Mouse (Mus musculus) cerebellum, adult 11-12 months (tissue): ENCODE results near the gene Bdnf.

Experiments
- DNase-seq: peaks from one replicate; pipeline ENCODE4 v3.0.0; 2022

Bdnf gene

DNA sequence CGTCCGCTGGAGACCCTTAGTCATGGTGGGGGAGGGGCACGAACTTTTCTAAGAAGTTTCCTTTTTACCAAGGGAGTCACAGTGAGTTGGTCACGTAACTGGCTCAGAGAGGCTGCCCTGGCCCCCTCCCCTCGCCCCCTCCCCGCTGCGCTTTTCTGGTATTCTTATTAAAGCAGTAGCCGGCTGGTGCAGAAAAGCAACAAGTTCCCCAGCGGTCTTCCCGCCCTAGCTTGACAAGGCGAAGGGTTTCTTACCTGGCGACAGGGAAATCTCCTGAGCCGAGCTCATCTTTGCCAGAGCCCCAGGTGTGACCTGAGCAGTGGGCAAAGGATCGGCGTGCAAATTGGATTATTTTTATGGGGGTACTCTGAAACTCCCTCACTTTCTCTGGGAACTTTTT is at the start of gene Bdnf:
TSS of gene Bdnf (plus strand) at position 169 of the 400 bp plus-strand sequence.
- peak; percentile 15 for DNase-seq

GRCm38 (mm10) chr2:109626864-109627263 is 47.6 kb upstream of the Bdnf start:
- no peak for DNase-seq

DNA sequence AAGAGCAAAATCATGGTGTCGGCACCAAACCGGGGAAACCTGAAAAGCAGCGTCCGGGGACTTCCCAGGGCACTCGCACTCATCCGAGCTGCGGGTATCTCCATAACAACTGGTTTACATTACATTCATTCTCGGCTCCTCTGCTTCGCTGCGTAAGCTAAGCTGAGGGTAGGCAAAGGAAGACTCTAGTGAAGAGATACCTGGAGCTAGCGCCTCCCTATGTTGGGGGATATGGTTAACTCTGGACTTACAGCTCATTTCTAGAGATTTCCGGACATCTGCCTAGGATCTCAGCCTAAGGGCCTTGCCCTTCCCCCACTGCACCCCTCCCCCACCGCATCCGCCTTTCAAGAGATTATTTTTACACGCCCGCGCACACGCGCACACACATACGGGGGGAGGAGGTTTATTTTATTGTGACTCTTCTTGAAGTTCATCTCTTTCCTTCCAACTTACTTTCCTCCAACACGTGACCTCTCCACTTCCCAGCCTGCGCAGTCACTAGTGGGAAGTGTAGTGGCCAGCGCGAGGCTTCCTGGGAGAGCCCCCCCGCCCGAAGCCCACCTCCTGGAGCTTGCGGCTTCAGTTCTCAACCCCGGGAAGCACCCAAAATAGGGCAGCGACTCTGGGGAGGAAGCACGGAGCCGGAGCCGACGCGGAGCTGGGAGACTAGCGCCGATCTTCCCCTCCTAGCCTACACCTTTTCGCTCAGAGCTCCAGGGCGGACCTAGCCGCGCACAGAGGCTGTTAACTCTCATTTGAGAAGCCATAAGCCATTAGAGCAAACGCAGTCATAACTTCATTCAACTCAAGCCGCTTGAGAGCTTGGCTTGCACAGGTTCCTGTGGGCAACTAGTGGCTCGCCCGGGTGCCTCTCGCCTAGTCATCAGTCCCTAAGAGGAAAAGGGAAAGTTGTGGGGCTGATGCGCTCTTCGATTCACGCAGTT is 718 bp upstream of the Bdnf start:
- DNase-seq: peak; percentile 30

GRCm38 (mm10) chr2:109675051-109675450 is 551 bp downstream of the Bdnf start:
- DNase-seq: no peak

DNA sequence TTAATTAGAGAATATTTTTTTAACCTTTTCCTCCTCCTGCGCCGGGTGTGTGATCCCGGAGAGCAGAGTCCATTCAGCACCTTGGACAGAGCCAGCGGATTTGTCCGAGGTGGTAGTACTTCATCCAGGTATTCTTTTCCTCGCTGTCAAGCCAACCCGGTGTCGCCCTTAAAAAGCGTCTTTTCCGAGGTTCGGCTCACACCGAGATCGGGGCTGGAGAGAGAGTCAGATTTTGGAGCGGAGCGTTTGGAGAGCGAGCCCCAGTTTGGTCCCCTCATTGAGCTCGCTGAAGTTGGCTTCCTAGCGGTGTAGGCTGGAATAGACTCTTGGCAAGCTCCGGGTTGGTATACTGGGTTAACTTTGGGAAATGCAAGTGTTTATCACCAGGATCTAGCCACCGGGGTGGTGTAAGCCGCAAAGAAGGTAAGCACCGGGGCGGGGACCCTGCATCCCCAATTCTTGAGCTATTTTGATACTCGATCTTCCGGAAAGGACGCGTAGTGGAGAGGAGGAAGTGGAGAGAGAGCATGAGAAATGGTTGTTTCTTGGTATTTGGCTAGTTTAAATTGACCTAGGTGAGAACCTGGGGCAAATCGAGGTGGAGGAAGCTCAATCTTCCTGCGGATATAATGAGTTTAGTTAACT is 1.6 kb downstream of the Bdnf start:
- peak; percentile 66 for DNase-seq

GRCm38 (mm10) chr2:109676618-109676974 is 2.1 kb downstream of the Bdnf start:
- no peak for DNase-seq

DNA sequence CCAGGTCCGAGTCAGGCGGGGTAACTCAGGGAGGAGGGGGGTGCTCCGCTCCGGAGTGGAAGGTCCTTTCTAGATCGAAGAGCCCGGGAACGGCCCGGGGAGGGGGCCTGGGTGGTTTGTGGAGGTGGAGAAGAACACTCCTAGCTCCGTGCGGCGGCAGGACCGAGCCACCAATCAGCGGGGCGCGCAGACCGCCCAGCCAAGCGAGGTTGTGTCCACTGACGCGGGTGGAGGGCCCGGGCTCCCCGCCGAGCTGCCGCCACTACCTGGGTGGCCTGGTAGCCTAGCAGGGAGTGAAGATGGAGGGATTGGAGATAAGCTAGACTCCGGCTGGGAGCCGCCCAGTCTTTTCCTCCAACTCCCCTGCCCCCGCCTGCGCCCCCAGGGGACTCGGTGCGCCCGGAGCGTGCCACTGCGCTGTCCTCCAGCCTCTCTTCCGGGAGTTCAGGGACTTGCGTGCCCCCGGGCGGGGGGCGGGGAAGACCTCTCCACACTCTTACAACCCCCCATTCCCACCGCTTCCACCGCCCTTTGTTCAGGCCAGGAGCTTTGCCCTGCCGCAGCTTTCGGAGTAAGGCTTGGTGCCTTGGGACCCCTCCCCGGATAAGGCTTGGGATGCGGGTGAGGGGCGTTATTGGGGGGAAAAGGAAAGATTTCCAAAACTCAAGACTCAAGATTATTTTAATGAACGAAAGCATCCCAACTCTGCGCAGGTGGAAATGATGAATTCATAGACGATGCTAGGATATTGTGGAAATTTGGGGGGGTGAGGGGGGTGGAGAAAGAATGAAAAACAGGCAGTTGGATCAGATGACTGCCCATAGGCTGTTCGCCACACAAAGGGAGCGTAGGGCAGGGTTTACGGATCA is 3.0 kb downstream of the Bdnf start:
- peak; percentile 87 for DNase-seq

GRCm38 (mm10) chr2:109678090-109678409 is 3.5 kb downstream of the Bdnf start:
- peak; percentile 93 for DNase-seq

- no peak for DNase-seq
Observed at GRCm38 (mm10) chr2:109678454-109678853, 4.0 kb downstream of the Bdnf start.

DNA sequence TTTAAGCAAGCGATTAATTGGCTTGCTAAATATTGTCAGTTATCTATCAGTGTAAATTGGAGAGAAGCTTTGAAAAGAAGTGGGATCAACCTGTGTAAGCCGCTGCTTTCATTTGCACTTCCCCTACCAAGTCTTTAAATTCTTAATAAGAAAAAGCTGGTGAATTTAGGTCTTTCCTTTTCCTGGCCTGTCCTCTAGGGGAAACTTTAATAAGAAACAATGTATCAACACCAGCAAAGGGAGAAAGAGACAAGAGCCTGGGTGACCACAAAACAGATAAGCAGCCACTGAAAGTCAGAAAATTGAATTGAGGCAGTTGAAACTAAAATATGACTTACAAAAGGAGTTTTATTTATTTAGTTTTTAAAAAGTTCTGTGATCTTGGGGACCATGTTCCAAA is 4.9 kb downstream of the Bdnf start:
- no peak for DNase-seq

DNA sequence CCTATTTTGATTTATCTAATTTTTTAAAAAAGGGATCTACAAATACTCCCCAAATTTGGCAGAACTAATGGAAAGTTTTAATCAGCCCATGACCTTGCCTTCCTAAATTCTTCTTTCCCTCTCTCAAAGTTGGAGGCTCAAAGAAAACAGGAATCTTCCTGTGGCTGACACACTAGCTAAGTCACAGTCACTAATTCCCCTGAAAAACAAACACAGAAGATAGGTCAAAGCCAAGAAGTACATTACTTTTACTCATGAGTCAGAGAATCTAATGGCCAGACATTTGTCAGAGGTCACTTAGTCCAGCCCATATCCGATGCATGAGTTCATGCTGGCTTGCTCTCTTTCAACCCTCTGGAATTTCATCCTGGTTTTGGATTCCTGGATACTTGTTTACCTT is 6.6 kb downstream of the Bdnf start:
- DNase-seq: no peak

GRCm38 (mm10) chr2:109688661-109689060 is 14.2 kb downstream of the Bdnf start:
- DNase-seq: no peak

DNA sequence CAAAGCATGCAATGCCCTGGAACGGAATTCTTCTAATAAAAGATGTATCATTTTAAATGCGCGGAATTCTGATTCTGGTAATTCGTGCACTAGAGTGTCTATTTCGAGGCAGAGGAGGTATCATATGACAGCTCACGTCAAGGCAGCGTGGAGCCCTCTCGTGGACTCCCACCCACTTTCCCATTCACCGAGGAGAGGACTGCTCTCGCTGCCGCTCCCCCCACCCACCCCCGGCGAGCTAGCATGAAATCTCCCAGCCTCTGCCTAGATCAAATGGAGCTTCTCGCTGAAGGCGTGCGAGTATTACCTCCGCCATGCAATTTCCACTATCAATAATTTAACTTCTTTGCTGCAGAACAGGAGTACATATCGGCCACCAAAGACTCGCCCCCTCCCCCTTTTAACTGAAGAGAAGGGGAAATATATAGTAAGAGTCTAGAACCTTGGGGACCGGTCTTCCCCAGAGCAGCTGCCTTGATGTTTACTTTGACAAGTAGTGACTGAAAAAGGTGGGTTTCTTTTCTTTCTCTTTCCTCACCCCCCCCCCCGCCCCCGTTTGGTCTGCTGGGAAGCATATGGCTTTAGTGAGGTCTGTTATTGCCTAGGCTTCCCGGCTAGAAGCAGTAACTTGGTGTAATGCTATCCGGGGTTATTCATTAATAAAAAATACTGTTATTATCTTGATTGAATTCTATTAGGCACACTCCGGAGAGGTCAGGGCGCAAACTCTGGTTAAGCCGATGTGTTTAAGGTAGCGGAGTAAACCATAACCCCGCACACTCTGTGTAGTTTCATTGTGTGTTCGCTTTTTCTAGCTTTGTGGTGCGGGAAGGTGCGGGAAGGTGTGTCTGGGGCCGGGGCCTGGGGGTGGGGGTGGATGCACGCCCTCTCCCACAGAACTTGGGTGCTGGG is 18.0 kb downstream of the Bdnf start:
- DNase-seq: peak; percentile 63

DNA sequence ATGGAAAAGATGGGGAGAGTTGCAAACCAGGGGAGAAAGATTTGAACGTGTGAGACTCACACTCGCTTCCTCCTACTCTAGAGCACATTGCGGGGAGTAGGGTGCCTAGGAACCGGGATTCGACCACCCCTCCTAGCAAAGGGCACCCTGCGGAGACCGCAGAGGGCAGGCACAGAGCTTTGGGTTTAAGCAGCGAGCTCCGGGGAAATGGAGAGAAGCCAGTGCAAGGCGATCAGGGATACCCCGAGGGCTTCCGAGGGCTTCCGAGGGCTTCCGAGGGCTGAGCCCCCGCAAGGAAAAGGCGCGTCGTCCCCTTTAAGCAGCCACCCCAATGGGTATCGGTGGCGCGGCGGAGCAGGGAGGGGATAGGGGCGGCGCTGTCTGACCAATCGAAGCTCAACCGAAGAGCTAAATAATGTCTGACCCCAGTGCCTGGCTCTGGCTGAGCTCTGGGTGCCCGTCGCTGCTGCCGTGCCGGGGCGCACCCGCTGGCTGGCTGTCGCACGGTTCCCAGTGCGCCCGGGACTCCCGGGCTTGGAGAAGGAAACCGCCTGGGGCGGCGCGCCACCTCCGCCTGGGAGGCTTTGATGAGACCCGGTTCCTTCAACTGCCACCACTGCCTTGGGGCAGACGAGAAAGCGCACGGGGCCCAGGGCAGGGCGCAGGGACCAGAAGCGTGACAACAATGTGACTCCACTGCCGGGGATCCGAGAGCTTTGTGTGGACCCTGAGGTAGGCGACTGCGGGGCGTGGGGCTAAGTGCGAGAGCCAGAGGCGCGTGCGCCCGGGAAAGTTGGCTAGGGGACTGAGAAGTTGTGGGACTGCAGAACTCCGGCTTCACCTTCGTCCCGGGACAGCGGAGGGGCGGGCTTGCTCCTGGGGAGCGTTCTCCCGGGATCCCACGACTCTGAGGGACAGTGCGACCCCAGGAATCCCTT is 18.9 kb downstream of the Bdnf start:
- DNase-seq: peak; percentile 69

DNA sequence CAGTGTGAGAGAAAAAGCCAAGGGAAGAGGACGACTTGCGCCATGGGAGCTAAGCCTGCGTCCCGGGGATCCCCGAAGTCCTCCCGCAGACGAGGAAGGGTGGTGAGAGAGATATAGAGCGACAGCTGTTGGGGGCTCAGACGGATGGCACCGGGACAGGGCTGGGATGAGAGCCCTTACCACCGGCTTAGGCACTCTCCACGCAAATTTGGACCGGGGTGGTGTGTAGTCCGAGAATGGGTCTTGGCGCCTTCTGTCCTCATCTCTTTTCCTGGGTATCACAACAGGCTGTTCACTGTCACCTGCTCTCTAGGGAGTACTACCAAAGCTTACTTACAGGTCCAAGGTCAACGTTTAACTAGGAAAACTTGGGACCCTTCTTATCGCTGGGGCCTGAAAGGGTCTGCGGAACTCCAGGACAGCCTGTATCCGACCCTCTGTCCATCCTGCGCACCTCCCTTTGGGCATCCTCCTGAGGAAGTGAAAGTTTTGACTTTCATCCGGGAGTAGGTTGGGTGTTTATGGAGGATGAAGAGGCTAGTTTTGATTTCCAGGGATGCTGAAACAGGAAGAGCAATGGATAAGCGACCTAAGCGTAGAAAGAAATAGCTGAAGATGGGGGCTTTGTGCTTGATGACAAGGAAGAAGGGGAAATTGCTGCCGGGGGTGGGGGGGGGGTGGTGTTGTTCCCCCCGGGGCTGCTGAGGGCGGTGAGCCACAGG is 19.8 kb downstream of the Bdnf start:
- peak; percentile 38 for DNase-seq

DNA sequence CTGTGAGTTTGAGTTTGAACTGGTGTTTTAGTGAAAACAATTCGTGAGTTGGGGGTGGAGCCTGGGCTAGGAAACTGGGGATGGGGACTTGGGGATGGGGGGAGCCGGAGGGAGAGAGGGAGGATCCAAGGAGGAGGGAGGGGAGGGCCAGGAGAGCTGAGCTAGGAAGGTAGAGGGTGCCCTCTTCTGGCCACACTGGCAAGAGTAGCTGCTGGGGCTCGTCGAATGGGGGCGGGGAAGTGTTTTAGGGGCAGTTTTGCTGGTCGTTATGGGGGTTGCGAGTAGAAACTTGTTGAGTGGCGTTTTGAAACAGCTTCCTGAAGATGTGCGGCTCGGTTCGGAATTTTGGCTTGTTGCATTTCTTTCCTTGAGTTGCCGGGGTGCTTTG is 20.3 kb downstream of the Bdnf start:
- DNase-seq: peak; percentile 80

- no peak for DNase-seq
Observed at GRCm38 (mm10) chr2:109697151-109697550, 22.7 kb downstream of the Bdnf start.

GRCm38 (mm10) chr2:109700291-109700690 is 25.8 kb downstream of the Bdnf start:
- peak; percentile 40 for DNase-seq

GRCm38 (mm10) chr2:109703588-109703987 is 29.1 kb downstream of the Bdnf start:
- DNase-seq: no peak

DNA sequence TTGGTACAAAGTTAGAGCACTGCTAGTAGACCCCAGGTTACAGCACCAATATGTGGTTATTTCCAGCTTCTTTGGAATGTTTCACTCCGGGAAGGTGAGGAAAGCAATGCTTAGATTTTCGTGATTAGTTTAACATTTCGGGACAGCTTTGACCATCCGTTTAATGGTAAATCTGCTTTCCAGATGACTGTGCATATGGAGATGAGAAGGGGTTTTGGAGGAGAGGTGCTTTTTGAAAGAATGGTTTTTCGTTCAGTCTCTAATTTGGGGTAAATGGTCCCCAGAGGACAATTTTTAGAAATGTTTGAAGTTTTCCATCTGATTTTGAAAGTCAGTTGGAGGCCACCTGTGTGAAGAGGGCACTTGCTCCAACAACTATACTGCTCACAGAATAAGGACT is 29.6 kb downstream of the Bdnf start:
- no peak for DNase-seq
